Mouse (Mus musculus): ENCODE data around the gene Rab31.

- TF ChIP-seq CTCF (IDR thresholded peaks at IDR 0.05; ENCODE audit: insufficient read depth, low read length) (no peak), POLR2A (IDR thresholded peaks at IDR 0.05; ENCODE audit: borderline replicate concordance, extremely low read depth, low read depth, low read length) (no peak)
Observed at GRCm38 (mm10) chr17:65777461-65777860, 4.9 kb upstream of the Rab31 start.

All from lung, adult 2 months (tissue).